Mouse (Mus musculus): ENCODE measurements at regions not wholly inside any gene's neighbourhood (a gene's known extent, or its start where the extent isn't known, plus 50 kb on each side); places are given as distances from the start of the nearest gene placed in this dataset.

DNA sequence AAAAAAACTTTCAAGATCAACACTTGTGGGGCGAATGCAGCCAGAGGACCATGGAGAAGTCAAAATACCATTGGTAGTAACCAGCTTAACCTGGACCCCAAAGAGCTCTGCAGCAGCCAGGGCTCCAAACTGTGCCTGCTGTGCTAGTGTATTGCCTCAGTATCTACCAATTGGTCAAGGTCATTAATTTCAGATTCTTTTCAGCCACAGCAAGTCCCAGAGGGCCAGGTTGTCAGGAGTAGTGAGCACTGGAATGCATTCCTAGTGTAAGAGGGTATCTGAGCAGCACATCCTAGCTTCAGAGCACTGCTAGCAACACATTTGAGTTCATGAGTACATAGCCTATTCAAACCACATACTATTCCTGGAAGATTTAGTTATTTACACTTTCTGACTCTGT lies 451.3 kb upstream of the Nr2f1 start:
- no peak for ATAC-seq (ENCODE audit: low read depth)
- WGBS (ENCODE audit: insufficient replicate concordance), result 44% methylated on average over 1 of the region's 1 CpGs
- no peaks in the 10 kb centered on the region for H3K27me3 ChIP-seq (ENCODE audit: control insufficient read depth, insufficient read depth, low read depth, low read length)
- H3K4me2 ChIP-seq (ENCODE audit: low read depth, low read length), result no peak overlapping the region
- no peak overlapping the region for H3K27ac ChIP-seq (ENCODE audit: low read length)
- no peaks in the 10 kb centered on the region for H3K9me3 ChIP-seq (replicated peaks; ENCODE audit: control insufficient read depth, low read length)
- no peak overlapping the region for H3K4me3 ChIP-seq (ENCODE audit: low read depth, low read length)
- H3K9ac ChIP-seq (ENCODE audit: low read depth, low read length), result no peak overlapping the region
- H3K4me1 ChIP-seq (ENCODE audit: control insufficient read depth, low read depth, low read length), result no peaks in the 10 kb centered on the region
- H3K36me3 ChIP-seq (ENCODE audit: control insufficient read depth, insufficient read depth), result no peaks in the 10 kb centered on the region

DNA sequence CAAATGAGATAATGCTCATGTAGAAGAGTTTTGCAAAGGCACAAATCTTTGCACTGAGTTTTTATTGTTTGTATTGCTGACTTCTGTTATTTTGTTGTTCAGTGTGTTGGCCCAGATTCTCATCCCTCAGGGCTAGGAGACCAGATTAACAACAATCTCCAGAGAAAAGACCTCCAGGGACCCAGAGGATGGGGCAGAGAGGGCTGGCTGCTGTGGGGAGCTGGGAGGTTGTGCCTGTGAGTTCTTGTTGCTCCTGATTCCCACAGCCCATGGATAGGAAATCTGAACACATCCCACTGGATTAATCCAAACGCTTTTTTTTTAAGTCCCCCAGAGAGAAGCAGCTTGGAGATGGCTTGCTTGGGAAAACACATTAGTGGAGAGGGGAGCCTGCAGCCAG lies 445.0 kb upstream of the Nr2f1 start:
- H3K9me3 ChIP-seq (replicated peaks; ENCODE audit: control insufficient read depth, low read length), result no peaks in the 10 kb centered on the region
- no peak for ATAC-seq (ENCODE audit: low read depth)
- H3K4me2 ChIP-seq (ENCODE audit: low read depth, low read length), result no peak overlapping the region
- no peaks in the 10 kb centered on the region for H3K36me3 ChIP-seq (ENCODE audit: control insufficient read depth, insufficient read depth)
- H3K9ac ChIP-seq (ENCODE audit: low read depth, low read length), result no peak overlapping the region
- H3K27me3 ChIP-seq (ENCODE audit: control insufficient read depth, insufficient read depth, low read depth, low read length), result no peaks in the 10 kb centered on the region
- H3K4me3 ChIP-seq (ENCODE audit: low read depth, low read length), result no peak overlapping the region
- H3K27ac ChIP-seq (ENCODE audit: low read length), result no peak overlapping the region
- H3K4me1 ChIP-seq (ENCODE audit: control insufficient read depth, low read depth, low read length), result no peaks in the 10 kb centered on the region
- 15% methylated on average over 1 of the region's 1 CpGs for WGBS (ENCODE audit: insufficient replicate concordance)

DNA sequence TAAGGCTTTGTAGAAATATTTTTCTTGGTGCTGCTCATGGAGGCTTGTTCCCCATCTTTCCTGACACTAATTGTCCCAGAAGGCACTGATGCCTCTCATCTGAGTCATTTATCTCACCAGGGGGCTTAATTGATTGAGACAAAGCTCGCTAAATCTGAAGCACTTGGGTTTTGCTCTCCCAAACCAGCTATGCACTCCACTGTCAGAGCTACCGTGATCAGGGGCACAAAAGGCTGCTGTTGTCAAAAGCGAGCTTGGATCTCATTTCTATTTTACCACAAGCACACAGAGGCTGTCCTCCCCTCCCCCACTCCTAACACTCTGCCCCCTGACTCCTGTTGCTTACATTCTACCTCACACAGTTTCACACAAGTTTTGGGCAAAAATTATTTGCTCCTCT lies 443.5 kb upstream of the Nr2f1 start:
- H3K36me3 ChIP-seq (ENCODE audit: control insufficient read depth, insufficient read depth), result no peaks in the 10 kb centered on the region
- WGBS (ENCODE audit: insufficient replicate concordance), result 8% methylated on average over 3 of the region's 3 CpGs

DNA sequence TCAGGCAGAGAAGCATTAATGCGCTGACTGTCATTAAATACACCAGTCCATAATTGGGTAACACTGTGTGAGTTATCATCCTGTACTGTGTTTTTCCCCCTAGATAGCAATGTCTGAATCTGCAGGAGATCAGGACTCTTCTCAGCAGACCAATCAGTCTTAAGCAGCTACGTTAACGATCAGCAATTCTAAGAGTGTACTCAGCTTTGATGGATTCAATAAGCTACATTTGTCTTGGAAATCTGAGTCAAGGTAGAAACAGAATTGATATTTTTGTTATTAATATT lies 442.8 kb upstream of the Nr2f1 start:
- H3K27ac ChIP-seq (ENCODE audit: low read length), result no peak overlapping the region

More for the DNA sequence above, 443.5 kb upstream of the Nr2f1 start:
- Histone ChIP-seq H3K27ac (ENCODE audit: low read length) (no peak overlapping the region), H3K4me2 (ENCODE audit: low read depth, low read length) (no peak overlapping the region), H3K9me3 (replicated peaks; ENCODE audit: control insufficient read depth, low read length) (no peaks in the 10 kb centered on the region), H3K9ac (ENCODE audit: low read depth, low read length) (no peak overlapping the region), H3K4me3 (ENCODE audit: low read depth, low read length) (no peak overlapping the region), H3K4me1 (ENCODE audit: control insufficient read depth, low read depth, low read length) (no peaks in the 10 kb centered on the region), H3K27me3 (ENCODE audit: control insufficient read depth, insufficient read depth, low read depth, low read length) (no peaks in the 10 kb centered on the region)
- no peak for ATAC-seq (ENCODE audit: low read depth)

DNA sequence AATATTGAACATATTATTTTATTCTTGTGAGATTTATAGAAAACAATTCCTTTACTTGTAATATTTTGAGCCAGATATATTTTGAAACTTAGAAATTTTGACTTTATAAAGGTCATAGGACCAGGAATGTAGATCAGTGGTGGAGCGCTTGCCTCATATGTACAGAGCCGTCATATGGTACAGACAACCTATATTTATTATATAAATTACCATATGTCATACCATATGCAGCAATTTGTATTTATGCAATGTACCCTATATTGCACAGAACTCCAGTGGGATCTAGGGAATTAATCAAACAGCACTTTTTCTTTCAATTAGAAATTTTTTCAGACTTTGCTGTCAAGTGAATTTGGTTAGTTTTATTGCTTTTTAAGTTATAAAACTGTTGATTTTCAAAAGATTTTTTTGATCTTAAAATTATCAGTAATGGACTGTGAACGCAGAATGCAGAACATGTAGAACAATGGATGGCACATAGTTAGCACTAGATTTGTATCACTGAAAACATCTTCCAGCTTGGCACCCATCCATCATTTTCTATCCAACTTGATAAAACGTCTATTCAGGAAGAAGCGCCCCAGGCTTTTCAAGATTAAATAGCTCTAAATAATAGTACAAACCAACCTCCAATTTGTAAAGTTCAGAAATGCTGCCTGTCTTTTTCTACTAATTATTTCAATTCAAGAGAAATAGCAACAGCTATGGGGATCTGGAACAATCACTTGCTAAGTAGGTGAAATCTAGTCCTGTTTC lies 442.3 kb upstream of the Nr2f1 start:
- Histone ChIP-seq H3K4me3 (ENCODE audit: low read depth, low read length) (no peak overlapping the region), H3K4me1 (ENCODE audit: control insufficient read depth, low read depth, low read length) (no peaks in the 10 kb centered on the region), H3K36me3 (ENCODE audit: control insufficient read depth, insufficient read depth) (no peaks in the 10 kb centered on the region), H3K9ac (ENCODE audit: low read depth, low read length) (no peak overlapping the region), H3K27me3 (ENCODE audit: control insufficient read depth, insufficient read depth, low read depth, low read length) (no peaks in the 10 kb centered on the region), H3K4me2 (ENCODE audit: low read depth, low read length) (no peak overlapping the region), H3K27ac (ENCODE audit: low read length) (no peak overlapping the region), H3K9me3 (replicated peaks; ENCODE audit: control insufficient read depth, low read length) (no peaks in the 10 kb centered on the region)
- 64% methylated on average over 5 of the region's 5 CpGs for WGBS (ENCODE audit: insufficient replicate concordance)
- ATAC-seq (ENCODE audit: low read depth), result no peak

More for the DNA sequence above, 442.8 kb upstream of the Nr2f1 start:
- ATAC-seq (ENCODE audit: low read depth), result no peak
- no peaks in the 10 kb centered on the region for H3K36me3 ChIP-seq (ENCODE audit: control insufficient read depth, insufficient read depth)
- no peak overlapping the region for H3K9ac ChIP-seq (ENCODE audit: low read depth, low read length)
- no peaks in the 10 kb centered on the region for H3K4me1 ChIP-seq (ENCODE audit: control insufficient read depth, low read depth, low read length)
- WGBS (ENCODE audit: insufficient replicate concordance), result 66% methylated on average over 3 of the region's 3 CpGs
- no peak overlapping the region for H3K4me2 ChIP-seq (ENCODE audit: low read depth, low read length)
- H3K9me3 ChIP-seq (replicated peaks; ENCODE audit: control insufficient read depth, low read length), result no peaks in the 10 kb centered on the region
- no peak overlapping the region for H3K4me3 ChIP-seq (ENCODE audit: low read depth, low read length)
- H3K27me3 ChIP-seq (ENCODE audit: control insufficient read depth, insufficient read depth, low read depth, low read length), result no peaks in the 10 kb centered on the region

DNA sequence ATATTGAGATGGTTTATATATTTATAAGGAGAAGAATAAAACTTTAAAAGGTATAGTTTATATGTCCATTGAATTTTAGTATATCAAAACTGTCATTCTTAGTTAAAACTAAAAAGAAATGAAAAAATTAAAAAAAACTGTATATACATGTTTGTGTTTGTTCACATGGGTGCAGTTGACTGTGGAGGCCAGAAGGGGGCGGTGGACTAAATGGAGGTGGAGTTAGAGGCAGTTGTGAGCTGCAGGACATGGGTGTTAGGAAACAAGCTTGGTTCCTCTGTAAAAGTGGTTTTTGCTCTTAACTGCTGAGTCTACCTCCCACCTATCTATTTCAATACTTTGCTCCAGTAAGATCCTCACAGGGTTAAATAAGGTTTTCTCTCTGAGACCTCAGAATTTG lies 440.8 kb upstream of the Nr2f1 start:
- Histone ChIP-seq H3K9ac (ENCODE audit: low read depth, low read length) (no peak overlapping the region), H3K4me2 (ENCODE audit: low read depth, low read length) (no peak overlapping the region), H3K36me3 (ENCODE audit: control insufficient read depth, insufficient read depth) (no peaks in the 10 kb centered on the region), H3K27me3 (ENCODE audit: control insufficient read depth, insufficient read depth, low read depth, low read length) (no peaks in the 10 kb centered on the region), H3K4me1 (ENCODE audit: control insufficient read depth, low read depth, low read length) (no peaks in the 10 kb centered on the region), H3K4me3 (ENCODE audit: low read depth, low read length) (no peak overlapping the region), H3K27ac (ENCODE audit: low read length) (no peak overlapping the region), H3K9me3 (replicated peaks; ENCODE audit: control insufficient read depth, low read length) (no peaks in the 10 kb centered on the region)
- WGBS (ENCODE audit: insufficient replicate concordance), result 50% methylated on average over 1 of the region's 1 CpGs
- no peak for ATAC-seq (ENCODE audit: low read depth)

DNA sequence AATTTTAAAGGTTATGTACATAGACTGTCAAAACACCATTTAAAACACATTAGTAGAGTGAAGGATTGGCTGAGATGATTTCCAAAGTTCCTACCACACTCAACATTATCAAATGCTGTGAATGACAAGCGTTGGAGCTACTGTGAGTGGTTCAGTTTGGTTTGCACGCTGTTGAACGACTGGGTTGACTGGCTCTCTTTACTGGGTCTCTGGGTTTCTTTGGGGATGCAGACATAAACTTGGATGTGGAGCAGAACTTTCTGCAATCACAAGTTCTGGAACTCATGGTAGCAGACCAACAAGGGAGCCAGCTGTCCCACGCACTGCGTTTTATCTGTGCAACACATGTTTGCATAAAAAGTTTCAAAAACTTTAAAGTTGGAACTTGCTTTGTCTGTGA lies 438.9 kb upstream of the Nr2f1 start:
- no peak overlapping the region for H3K9ac ChIP-seq (ENCODE audit: low read depth, low read length)
- H3K4me1 ChIP-seq (ENCODE audit: control insufficient read depth, low read depth, low read length), result no peaks in the 10 kb centered on the region
- 60% methylated on average over 5 of the region's 5 CpGs for WGBS (ENCODE audit: insufficient replicate concordance)
- H3K4me2 ChIP-seq (ENCODE audit: low read depth, low read length), result no peak overlapping the region
- no peak overlapping the region for H3K27ac ChIP-seq (ENCODE audit: low read length)
- H3K4me3 ChIP-seq (ENCODE audit: low read depth, low read length), result no peak overlapping the region
- H3K36me3 ChIP-seq (ENCODE audit: control insufficient read depth, insufficient read depth), result no peaks in the 10 kb centered on the region
- no peak for ATAC-seq (ENCODE audit: low read depth)
- H3K9me3 ChIP-seq (replicated peaks; ENCODE audit: control insufficient read depth, low read length), result no peaks in the 10 kb centered on the region
- H3K27me3 ChIP-seq (ENCODE audit: control insufficient read depth, insufficient read depth, low read depth, low read length), result no peaks in the 10 kb centered on the region

DNA sequence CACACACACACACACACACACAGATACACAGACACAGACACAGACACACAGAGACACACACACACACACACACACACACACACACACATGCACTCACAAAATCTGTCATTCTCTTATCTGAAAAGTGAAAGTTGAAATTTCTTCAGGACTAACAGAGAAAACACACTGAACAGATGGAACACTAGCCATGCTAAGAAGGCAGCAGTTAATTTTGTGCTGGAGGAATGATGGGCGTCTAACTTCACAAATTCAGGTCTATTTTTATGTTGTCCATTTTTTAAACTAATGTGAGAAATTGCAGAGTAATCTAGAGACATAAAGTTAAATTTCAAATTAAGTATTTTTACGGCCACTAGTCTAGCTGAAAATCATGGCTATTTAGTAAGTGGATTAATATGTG lies 432.1 kb upstream of the Nr2f1 start:
- Histone ChIP-seq H3K9me3 (replicated peaks; ENCODE audit: control insufficient read depth, low read length) (no peaks in the 10 kb centered on the region), H3K27ac (ENCODE audit: low read length) (no peak overlapping the region), H3K4me3 (ENCODE audit: low read depth, low read length) (no peak overlapping the region), H3K27me3 (ENCODE audit: control insufficient read depth, insufficient read depth, low read depth, low read length) (no peaks in the 10 kb centered on the region), H3K4me2 (ENCODE audit: low read depth, low read length) (no peak overlapping the region), H3K9ac (ENCODE audit: low read depth, low read length) (no peak overlapping the region), H3K36me3 (ENCODE audit: control insufficient read depth, insufficient read depth) (no peaks in the 10 kb centered on the region), H3K4me1 (ENCODE audit: control insufficient read depth, low read depth, low read length) (no peaks in the 10 kb centered on the region)
- no peak for ATAC-seq (ENCODE audit: low read depth)
- WGBS (ENCODE audit: insufficient replicate concordance), result 52% methylated on average over 2 of the region's 2 CpGs

DNA sequence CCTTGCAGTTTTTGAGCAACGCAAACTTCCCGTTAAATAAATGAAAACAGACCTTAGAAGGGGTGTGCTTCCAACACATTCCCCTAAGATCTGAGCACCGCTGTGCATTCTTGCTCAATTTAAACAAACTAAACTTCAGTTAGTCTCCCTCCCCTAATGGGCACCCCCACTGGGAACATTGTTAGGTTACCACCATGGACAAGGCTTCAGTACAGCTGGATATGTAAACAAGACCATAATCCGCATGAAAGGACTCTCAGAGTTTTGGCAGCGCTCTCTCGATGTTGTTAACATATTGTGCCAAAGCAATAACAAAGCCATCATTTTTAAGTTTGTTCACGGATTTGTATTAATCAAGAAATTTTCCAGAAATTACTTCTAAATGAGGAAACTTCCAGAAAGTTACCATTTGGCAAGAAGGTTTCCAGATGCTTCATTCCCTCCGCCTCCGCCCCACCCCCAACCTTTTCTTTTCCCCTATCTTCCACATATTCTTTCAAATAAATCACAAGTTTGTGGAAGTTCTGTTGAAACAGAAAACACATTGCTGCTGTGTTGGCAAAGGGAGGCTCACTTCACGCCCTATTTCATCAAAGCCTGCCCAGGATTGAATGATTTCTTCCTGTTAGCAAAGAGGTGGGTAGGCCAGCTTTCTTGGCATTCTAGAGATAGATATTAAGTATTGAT lies 429.6 kb upstream of the Nr2f1 start:
- 45% methylated on average over 10 of the region's 10 CpGs for WGBS (ENCODE audit: insufficient replicate concordance)
- Histone ChIP-seq H3K4me3 (ENCODE audit: low read depth, low read length) (no peak overlapping the region), H3K9ac (ENCODE audit: low read depth, low read length) (no peak overlapping the region), H3K4me1 (ENCODE audit: control insufficient read depth, low read depth, low read length) (no peaks in the 10 kb centered on the region), H3K27ac (ENCODE audit: low read length) (no peak overlapping the region), H3K9me3 (replicated peaks; ENCODE audit: control insufficient read depth, low read length) (no peaks in the 10 kb centered on the region), H3K4me2 (ENCODE audit: low read depth, low read length) (no peak overlapping the region), H3K36me3 (ENCODE audit: control insufficient read depth, insufficient read depth) (no peaks in the 10 kb centered on the region), H3K27me3 (ENCODE audit: control insufficient read depth, insufficient read depth, low read depth, low read length) (no peaks in the 10 kb centered on the region)
- no peak for ATAC-seq (ENCODE audit: low read depth)

Data from liver, embryonic 16.5 days (tissue).